Mouse (Mus musculus): ENCODE results near the gene Zfp770.

Gene Zfp770

GRCm38 (mm10) chr2:114200932-114201559, at the start of gene Zfp770:
Zfp770 (minus strand) TSS chr2:114201469.
- peaks cover 3% of the 10 kb centered on the region; the same call in 1 of the 2 replicates for H3K27me3 ChIP-seq (ENCODE audit: insufficient read depth, low read length)
- peaks cover 14% of the 10 kb centered on the region for H3K36me3 ChIP-seq (ENCODE audit: insufficient read depth, low read length)
- peaks cover 11% of the 10 kb centered on the region for H3K4me1 ChIP-seq (replicated peaks; ENCODE audit: low read depth, low read length)
- H3K4me3 ChIP-seq (replicated peaks; ENCODE audit: low read length): peak within 1 kb of the TSS; percentile 88
- no peaks in the 10 kb centered on the region for H3K9me3 ChIP-seq (ENCODE audit: low read length)
- TF ChIP-seq NANOG (IDR thresholded peaks at IDR 0.05; ENCODE audit: borderline replicate concordance, low read length) (no peak), CTCF (conservative IDR thresholded peaks at IDR 0.05; ENCODE audit: low read length) (no peak), POU5F1 (IDR thresholded peaks at IDR 0.05; ENCODE audit: borderline replicate concordance, low read length) (no peak)

DNA sequence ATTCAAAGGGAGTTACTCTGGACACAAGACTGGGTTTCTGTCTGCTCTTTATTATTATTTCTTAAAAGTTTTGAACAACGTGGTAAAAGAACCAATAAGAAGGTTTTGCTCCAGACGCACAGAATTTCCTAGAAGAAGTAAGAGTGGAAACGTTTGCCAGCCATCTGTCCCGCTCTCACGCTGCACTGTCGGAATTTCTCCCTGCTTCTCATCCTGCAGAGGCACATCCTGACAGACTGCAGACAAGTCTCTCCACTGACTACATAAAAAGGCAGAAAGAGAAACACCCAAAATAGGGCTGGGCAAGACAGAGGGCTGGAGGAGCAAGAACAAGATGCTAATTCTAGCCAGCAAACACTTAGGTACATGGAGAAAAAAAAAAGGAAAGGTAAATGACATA, 48.2 kb upstream of the Zfp770 start:
- Histone ChIP-seq H3K36me3 (ENCODE audit: insufficient read depth, low read length) (no peaks in the 10 kb centered on the region), H3K4me1 (replicated peaks; ENCODE audit: low read depth, low read length) (no peaks in the 10 kb centered on the region), H3K4me3 (replicated peaks; ENCODE audit: low read length) (no peak overlapping the region), H3K27me3 (ENCODE audit: insufficient read depth, low read length) (no peaks in the 10 kb centered on the region), H3K9me3 (ENCODE audit: low read length) (no peaks in the 10 kb centered on the region)
- no peak for TF ChIP-seq POU5F1 (IDR thresholded peaks at IDR 0.05; ENCODE audit: borderline replicate concordance, low read length)
- TF ChIP-seq NANOG (IDR thresholded peaks at IDR 0.05; ENCODE audit: borderline replicate concordance, low read length): no peak
- no peak for TF ChIP-seq CTCF (conservative IDR thresholded peaks at IDR 0.05; ENCODE audit: low read length)

GRCm38 (mm10) chr2:114237639-114238038, 36.4 kb upstream of the Zfp770 start:
- Histone ChIP-seq H3K36me3 (ENCODE audit: insufficient read depth, low read length) (no peaks in the 10 kb centered on the region), H3K9me3 (ENCODE audit: low read length) (no peaks in the 10 kb centered on the region), H3K4me1 (replicated peaks; ENCODE audit: low read depth, low read length) (no peaks in the 10 kb centered on the region), H3K27me3 (ENCODE audit: insufficient read depth, low read length) (no peaks in the 10 kb centered on the region), H3K4me3 (replicated peaks; ENCODE audit: low read length) (no peak overlapping the region)
- TF ChIP-seq POU5F1 (IDR thresholded peaks at IDR 0.05; ENCODE audit: borderline replicate concordance, low read length): no peak
- no peak for TF ChIP-seq NANOG (IDR thresholded peaks at IDR 0.05; ENCODE audit: borderline replicate concordance, low read length)
- TF ChIP-seq CTCF (conservative IDR thresholded peaks at IDR 0.05; ENCODE audit: low read length): no peak

DNA sequence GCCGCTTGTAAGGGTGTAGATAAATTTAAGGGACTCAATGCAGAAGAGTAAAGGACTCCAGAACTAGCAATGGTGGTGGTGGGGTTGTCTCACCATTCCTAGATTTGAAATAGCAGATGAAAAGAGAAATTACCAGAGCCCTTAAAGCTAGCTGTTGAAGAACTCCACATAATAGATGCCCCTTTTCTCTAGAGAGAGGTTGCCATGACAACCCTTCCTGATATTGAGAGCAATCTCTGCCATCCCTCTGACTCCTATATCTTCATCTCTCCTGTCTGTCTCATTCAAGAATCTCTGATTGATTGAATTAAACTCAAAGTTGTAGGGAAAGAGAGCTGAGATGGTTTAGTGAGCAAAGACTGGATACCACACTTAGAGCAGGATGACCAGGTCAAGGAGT, 35.3 kb upstream of the Zfp770 start:
- no peak overlapping the region for H3K4me3 ChIP-seq (replicated peaks; ENCODE audit: low read length)
- no peaks in the 10 kb centered on the region for H3K4me1 ChIP-seq (replicated peaks; ENCODE audit: low read depth, low read length)
- H3K9me3 ChIP-seq (ENCODE audit: low read length): no peaks in the 10 kb centered on the region
- H3K27me3 ChIP-seq (ENCODE audit: insufficient read depth, low read length): no peaks in the 10 kb centered on the region
- no peaks in the 10 kb centered on the region for H3K36me3 ChIP-seq (ENCODE audit: insufficient read depth, low read length)
- TF ChIP-seq NANOG (IDR thresholded peaks at IDR 0.05; ENCODE audit: borderline replicate concordance, low read length) (no peak), POU5F1 (IDR thresholded peaks at IDR 0.05; ENCODE audit: borderline replicate concordance, low read length) (no peak), CTCF (conservative IDR thresholded peaks at IDR 0.05; ENCODE audit: low read length) (no peak)

DNA sequence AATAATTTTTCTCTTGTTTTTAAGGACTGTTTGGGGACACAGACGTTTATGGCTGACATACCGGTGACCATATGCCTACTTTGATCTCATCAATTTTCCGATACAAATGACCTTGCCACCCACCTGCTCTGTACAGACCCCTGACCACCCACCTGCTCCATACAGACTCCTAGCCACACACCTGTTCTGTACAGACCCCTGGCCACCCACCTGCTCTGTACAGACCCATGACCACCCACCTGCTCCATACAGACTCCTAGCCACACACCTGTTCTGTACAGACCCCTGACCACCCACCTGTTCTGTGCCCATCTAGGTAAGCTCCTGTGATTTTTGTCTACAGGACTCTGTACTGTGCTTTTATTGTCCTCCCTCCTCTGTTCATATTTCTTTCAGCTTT, 34.3 kb upstream of the Zfp770 start:
- Histone ChIP-seq H3K4me1 (replicated peaks; ENCODE audit: low read depth, low read length) (no peaks in the 10 kb centered on the region), H3K9me3 (ENCODE audit: low read length) (no peaks in the 10 kb centered on the region), H3K27me3 (ENCODE audit: insufficient read depth, low read length) (no peaks in the 10 kb centered on the region), H3K4me3 (replicated peaks; ENCODE audit: low read length) (no peak overlapping the region), H3K36me3 (ENCODE audit: insufficient read depth, low read length) (no peaks in the 10 kb centered on the region)
- TF ChIP-seq POU5F1 (IDR thresholded peaks at IDR 0.05; ENCODE audit: borderline replicate concordance, low read length): no peak
- TF ChIP-seq NANOG (IDR thresholded peaks at IDR 0.05; ENCODE audit: borderline replicate concordance, low read length): no peak
- no peak for TF ChIP-seq CTCF (conservative IDR thresholded peaks at IDR 0.05; ENCODE audit: low read length)

- no peak for TF ChIP-seq NANOG (IDR thresholded peaks at IDR 0.05; ENCODE audit: borderline replicate concordance, low read length)
- no peak for TF ChIP-seq CTCF (conservative IDR thresholded peaks at IDR 0.05; ENCODE audit: low read length)
- no peak for TF ChIP-seq POU5F1 (IDR thresholded peaks at IDR 0.05; ENCODE audit: borderline replicate concordance, low read length)
- Histone ChIP-seq H3K9me3 (ENCODE audit: low read length) (no peaks in the 10 kb centered on the region), H3K36me3 (ENCODE audit: insufficient read depth, low read length) (no peaks in the 10 kb centered on the region), H3K4me1 (replicated peaks; ENCODE audit: low read depth, low read length) (no peaks in the 10 kb centered on the region), H3K27me3 (ENCODE audit: insufficient read depth, low read length) (no peaks in the 10 kb centered on the region), H3K4me3 (replicated peaks; ENCODE audit: low read length) (no peak overlapping the region)
These were observed 30.0 kb upstream of the Zfp770 start for GRCm38 (mm10) chr2:114231248-114231647.

GRCm38 (mm10) chr2:114228672-114229071, 27.4 kb upstream of the Zfp770 start:
- Histone ChIP-seq H3K36me3 (ENCODE audit: insufficient read depth, low read length) (no peaks in the 10 kb centered on the region), H3K4me3 (replicated peaks; ENCODE audit: low read length) (no peak overlapping the region), H3K27me3 (ENCODE audit: insufficient read depth, low read length) (no peaks in the 10 kb centered on the region), H3K4me1 (replicated peaks; ENCODE audit: low read depth, low read length) (no peaks in the 10 kb centered on the region), H3K9me3 (ENCODE audit: low read length) (no peaks in the 10 kb centered on the region)
- no peak for TF ChIP-seq NANOG (IDR thresholded peaks at IDR 0.05; ENCODE audit: borderline replicate concordance, low read length)
- no peak for TF ChIP-seq CTCF (conservative IDR thresholded peaks at IDR 0.05; ENCODE audit: low read length)
- TF ChIP-seq POU5F1 (IDR thresholded peaks at IDR 0.05; ENCODE audit: borderline replicate concordance, low read length): no peak

DNA sequence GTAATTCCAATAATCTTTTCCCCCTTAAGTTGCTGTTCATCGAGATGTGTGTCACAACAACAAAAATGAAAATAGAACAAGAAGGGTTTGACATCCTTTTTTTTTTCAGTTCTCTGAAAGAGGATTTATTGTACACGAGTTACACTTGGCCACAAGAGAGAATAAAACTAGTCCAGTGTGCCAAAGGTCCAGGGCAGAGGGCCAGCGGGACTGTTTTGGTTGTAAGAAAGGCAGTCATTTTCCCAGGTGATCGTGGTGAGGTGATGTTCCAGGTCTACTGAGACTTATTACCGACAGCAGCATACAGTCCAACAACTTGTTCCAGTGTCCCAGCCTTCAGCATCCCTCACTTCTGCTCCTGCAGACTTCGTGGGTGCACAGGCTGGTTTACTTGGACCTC, 3.8 kb upstream of the Zfp770 start:
- Histone ChIP-seq H3K9me3 (ENCODE audit: low read length) (no peaks in the 10 kb centered on the region), H3K4me1 (replicated peaks; ENCODE audit: low read depth, low read length) (peaks cover 5% of the 10 kb centered on the region), H3K27me3 (ENCODE audit: insufficient read depth, low read length) (peaks cover 3% of the 10 kb centered on the region; the same call in 1 of the 2 replicates), H3K4me3 (replicated peaks; ENCODE audit: low read length) (no peak overlapping the region), H3K36me3 (ENCODE audit: insufficient read depth, low read length) (no peaks in the 10 kb centered on the region)
- no peak for TF ChIP-seq CTCF (conservative IDR thresholded peaks at IDR 0.05; ENCODE audit: low read length)
- no peak for TF ChIP-seq POU5F1 (IDR thresholded peaks at IDR 0.05; ENCODE audit: borderline replicate concordance, low read length)
- TF ChIP-seq NANOG (IDR thresholded peaks at IDR 0.05; ENCODE audit: borderline replicate concordance, low read length): no peak

GRCm38 (mm10) chr2:114201574-114201973, 305 bp upstream of the Zfp770 start:
- Histone ChIP-seq H3K27me3 (ENCODE audit: insufficient read depth, low read length) (peaks cover 3% of the 10 kb centered on the region; the same call in 1 of the 2 replicates), H3K4me3 (replicated peaks; ENCODE audit: low read length) (peak overlapping the region; percentile 88), H3K9me3 (ENCODE audit: low read length) (no peaks in the 10 kb centered on the region), H3K4me1 (replicated peaks; ENCODE audit: low read depth, low read length) (peaks cover 11% of the 10 kb centered on the region), H3K36me3 (ENCODE audit: insufficient read depth, low read length) (peaks cover 9% of the 10 kb centered on the region)
- no peak for TF ChIP-seq POU5F1 (IDR thresholded peaks at IDR 0.05; ENCODE audit: borderline replicate concordance, low read length)
- no peak for TF ChIP-seq CTCF (conservative IDR thresholded peaks at IDR 0.05; ENCODE audit: low read length)
- TF ChIP-seq NANOG (IDR thresholded peaks at IDR 0.05; ENCODE audit: borderline replicate concordance, low read length): no peak

Measured in E14TG2a.4 (cell line).